Mouse (Mus musculus) adrenal gland, postnatal 4 days (tissue): ENCODE measurements at regions not wholly inside any gene's neighbourhood (a gene's known extent, or its start where the extent isn't known, plus 50 kb on each side); places are given as distances from the start of the nearest gene placed in this dataset.
A peak's percentile ranks its signal among the peaks of the same experiment; 100 is the strongest.

Source experiments
- DNase-seq, 2 experiments: peaks; one replicate each; pipeline ENCODE4 v3.0.0; 2021 to 2022; ENCODE audit warnings: low spot score in 2 of 2, mixed read lengths in 2 of 2

DNA sequence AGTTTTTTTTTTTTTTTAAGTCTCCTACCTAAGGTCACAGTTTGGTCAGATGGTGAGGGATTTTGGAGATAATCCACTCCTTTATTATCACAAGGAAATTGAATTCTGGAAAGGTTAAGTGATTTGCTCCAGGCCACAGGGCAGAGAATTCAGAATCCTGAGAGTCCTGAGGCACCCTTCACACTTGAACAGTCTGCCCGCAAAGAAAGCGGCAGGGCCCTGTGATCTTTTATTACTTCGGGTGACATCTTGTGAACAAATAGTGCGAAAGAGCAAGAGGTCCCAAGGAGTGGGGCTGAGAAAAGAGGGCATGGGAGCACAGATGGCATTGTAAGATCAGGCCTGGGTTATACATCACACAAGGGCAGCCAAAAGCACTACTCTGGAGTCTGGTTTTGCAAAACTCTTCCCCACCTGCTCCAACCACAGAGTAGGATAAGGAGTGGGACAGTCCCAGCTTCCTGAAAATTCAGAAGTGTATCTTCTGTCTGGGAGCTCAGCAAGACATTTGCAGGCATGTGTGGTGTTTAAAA, 150.5 kb upstream of the Wdr11 start:
- no peak for DNase-seq

DNA sequence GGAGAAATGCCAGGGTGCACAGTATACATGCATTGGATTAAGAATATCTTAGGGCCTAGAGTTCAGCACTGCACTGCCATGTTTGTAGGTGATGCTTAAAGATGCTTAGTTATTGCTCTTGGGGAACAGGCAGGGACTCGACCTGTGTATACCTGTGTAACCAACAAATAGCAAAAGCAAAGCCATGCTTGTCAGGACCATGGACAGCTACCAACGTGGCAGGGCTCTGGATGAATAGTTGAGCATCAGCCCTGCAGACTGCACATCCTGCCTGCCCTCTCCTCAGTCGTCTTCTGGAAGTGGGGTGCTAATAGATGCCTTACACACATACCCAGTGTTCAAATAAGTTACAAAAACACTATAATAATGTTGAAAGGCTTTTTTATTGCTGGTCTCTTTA, 122.2 kb upstream of the Wdr11 start:
- DNase-seq: peak; percentile 14 to 33

GRCm38 (mm10) chr7:129483736-129484135, 107.9 kb upstream of the Wdr11 start:
- no peak for DNase-seq

GRCm38 (mm10) chr7:129506894-129507293, 84.8 kb upstream of the Wdr11 start:
- DNase-seq: no peak

DNA sequence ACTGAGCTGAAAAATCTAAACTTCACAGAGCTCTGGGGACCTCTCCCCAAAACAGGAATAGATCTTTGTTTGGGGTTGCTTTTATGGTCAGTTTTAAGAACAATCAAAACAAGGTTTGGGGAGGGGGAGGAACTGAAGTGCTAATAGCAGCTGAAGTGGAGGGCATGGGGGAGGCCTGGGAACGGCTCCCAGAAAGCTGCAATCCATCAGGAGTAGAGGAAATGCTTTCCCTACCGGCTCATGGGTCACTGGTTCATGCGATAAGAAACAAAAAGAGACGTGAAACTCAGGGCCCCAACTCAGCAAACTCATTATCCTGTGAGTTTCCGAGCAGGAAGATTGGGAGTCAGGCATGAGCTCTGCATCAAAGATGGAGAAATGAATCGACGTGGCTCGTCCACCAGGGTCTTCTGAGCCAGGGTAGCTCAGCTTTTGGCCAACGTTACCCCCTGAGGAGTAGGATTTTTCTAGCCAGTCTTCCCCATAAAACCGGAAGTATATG, 82.0 kb upstream of the Wdr11 start:
- DNase-seq: no peak

DNA sequence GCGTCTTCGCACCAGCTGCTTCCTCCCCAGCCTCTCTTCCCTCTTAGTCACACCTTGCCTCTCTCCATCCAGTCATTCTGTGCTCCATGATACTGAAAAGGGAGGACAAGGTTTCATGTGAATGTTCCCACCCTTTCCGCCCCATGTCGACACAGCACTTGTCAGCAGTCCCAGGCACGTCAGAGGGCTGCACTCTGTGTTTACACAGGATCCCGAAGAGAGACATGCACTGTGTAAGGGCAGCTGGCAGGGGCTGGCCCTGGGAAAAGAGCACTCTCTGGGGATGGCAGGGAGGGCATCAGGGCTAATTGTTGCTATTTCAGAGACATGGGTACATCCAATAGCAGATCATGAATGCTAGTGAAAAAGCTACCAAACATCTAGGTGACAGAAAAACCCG, 77.0 kb upstream of the Wdr11 start:
- DNase-seq: no peak

DNA sequence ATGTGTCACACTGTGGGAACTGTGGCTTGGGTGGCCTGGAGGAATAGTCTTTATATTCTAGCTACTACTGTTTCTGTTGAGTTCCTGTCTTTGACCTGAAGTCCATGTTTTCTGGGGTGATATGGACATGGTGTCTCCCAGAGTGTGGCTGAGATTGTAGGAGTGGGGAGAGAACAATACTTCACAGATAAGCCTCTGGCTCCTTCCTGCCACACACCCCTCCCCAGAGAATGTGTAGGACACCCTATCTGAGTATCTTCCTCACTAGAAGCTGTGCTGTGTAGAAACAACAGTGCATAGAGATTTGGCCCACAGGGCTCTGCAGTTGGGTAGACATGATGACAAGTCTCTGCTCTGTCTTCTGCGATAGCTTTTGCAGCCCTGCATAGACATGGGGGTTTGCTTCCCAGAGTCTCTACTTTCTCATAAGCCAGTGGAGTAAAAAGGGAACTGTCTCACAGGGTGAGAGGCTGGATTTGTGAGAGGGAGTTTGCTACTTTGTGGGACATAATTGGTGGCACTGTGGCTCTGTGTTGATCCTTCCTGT, 67.2 kb upstream of the Wdr11 start:
- no peak for DNase-seq

DNA sequence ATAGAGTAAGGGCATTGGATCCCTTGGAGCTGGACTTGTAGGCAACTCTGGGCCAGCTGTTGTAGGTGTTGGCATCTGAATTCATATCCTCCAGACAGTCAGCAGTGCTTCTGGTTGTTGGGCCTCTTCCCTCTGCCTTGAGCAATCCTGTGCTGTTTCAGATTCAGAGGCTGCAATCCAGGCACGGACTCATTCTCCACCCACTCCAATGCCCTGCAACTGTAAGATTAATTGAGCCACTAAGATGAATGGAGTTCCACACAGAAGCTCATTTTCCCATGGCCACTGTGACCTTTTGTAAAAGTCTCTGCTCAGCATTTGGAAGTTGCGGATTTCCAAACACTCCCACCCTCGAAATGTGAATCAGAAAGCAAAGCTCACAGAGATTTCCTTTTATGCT, 65.7 kb upstream of the Wdr11 start:
- peak in 1 of 2 experiments; percentile 4 for DNase-seq

DNA sequence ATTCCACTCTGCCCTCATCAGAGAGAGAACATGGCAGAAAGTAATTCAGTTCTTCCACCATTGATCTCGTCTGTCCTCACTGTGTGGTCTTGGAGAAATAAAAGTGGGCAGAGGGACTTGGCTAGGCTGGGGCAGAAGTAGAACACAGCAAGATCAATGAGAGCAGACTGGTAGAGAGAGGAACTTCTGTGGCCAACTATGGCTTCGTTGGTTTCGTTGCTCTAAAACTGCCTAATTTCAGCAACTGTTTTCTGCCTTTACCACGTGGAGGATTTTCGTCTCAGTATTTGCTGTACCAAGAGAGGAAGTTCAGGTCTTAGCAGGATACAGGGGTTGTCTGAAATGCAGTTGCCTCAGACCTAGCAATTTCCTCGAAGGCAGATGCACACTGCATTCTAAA, 63.4 kb upstream of the Wdr11 start:
- DNase-seq: no peak

DNA sequence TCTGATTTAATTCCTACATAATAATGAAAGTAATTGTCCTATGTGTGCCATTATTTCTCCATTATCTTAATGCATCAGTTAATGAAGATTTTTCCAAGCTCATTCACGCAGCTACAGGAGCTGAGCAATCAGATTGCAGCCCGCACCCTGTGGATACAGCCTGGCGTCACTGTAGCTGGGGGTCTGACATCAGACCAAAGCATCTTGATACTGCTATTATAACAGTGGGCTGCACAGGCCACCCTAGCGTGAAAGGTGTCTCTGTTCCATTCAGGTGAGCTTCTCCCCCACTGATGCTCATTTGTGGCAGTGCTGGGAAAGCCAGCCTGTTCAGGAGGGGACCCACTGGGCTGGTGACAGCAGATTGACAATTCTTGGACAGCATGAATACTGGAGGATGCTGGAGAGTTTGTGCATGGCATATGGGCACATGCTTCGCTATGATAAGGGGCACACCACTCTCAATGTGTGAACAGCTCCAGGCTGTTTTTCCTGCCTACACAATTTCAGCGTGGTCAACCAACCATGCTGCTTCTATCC, 58.2 kb upstream of the Wdr11 start:
- no peak for DNase-seq
